In the genomic region with DNA sequence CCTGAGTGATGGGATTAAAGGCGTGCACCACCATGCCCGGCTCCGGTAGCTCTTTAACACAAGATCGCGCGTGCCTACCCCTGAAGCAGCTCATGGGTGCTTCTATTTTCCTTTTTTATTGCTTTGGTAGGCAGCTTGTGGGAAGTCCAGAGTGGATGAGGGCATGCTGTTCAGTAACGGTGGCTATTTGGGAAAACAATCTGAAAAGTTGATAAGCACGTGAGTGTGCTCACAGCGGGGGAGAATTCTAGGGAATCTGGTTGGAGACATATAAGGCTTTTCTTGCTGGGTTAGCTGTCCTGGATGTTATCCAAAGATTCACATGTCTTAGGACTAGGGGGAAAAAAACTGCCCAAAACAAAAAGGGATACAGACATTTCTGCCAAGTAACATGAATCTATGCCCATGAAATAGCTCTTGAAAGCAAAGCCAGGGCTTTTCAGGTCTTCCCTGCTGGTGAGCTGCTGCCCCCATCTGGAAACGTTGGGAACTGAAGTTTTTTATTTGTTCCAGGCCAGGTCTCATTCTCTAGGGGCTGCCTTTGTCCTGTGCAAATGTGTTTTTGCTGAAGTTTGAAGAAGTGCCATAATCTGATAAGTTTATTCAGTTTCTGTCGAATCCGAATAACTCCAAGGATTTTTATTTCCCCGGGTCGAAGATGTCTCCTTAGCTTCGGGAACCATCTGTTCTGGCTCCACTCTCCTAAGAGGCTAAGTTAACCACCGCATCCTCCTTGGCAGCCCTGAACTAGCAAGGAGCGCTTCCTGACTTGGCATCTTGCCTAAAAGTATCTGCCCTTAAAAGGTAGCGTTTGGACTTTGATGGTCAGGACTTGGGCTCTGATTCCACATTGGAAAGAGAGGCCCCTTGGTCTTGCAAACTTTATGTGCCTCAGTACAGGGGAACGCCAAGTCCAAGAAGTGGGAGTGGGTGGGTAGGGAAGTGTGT, we compare ENCODE assay signal across 8 mouse cellular contexts. TPM values are rescaled to one million over a fixed set of nuclear protein-coding genes. Genes with fewer than 3 reads are reported as not detected.
A peak's percentile ranks its signal among the peaks of the same experiment; 100 is the strongest.
DNase-seq lines count a peak whose midpoint lies in the region; TF ChIP-seq lines count a peak whose summit lies in the region.

No protein-coding gene starts in this region.

- intact Hi-C loops in heart, postnatal 25 days (cut with DNase I): loop anchor here (5.0 to 10.0 kb wide), 8 partner anchors 66 to 858 kb away; a partner anchor contains a TSS

- H3K27me3 ChIP-seq in midbrain, embryonic 10.5 days (ENCODE audit: low read depth, poor library complexity, severe bottlenecking): no peaks in the 10 kb centered on the region
- H3K27me3 ChIP-seq in small intestine, adult 2 months (ENCODE audit: control insufficient read depth, insufficient read depth, low read length): no peaks in the 10 kb centered on the region

- no peaks in the 10 kb centered on the region for H3K9me3 ChIP-seq in midbrain, embryonic 10.5 days (replicated peaks)

- H3K4me1 ChIP-seq in cortical plate, adult 2 months (ENCODE audit: control insufficient read depth, insufficient read depth, low read length): peaks cover 2% of the 10 kb centered on the region
- no peaks in the 10 kb centered on the region for H3K4me1 ChIP-seq in midbrain, embryonic 10.5 days
- H3K4me1 ChIP-seq in small intestine, adult 2 months (ENCODE audit: control insufficient read depth, insufficient read depth, insufficient read length, low read length): 0 out of 2 replicates have a peak, but pooled peaks cover 2% of the 10 kb centered on the region

- 67% methylated on average over 19 of the region's 19 CpGs for WGBS in midbrain, embryonic 10.5 days
- 39% methylated on average over 19 of the region's 19 CpGs for WGBS in small intestine, adult 2 months

- H3K36me3 ChIP-seq in midbrain, embryonic 10.5 days: no peaks in the 10 kb centered on the region
- no peaks in the 10 kb centered on the region for H3K36me3 ChIP-seq in small intestine, adult 2 months (ENCODE audit: control insufficient read depth, insufficient read depth, low read length)

- peak; percentile 95 for TF ChIP-seq CTCF in cortical plate, adult 2 months (IDR thresholded peaks at IDR 0.05; ENCODE audit: extremely low read depth, insufficient read depth, low read length)
- TF ChIP-seq CTCF in small intestine, adult 2 months (IDR thresholded peaks at IDR 0.05; ENCODE audit: extremely low read depth, insufficient read length, insufficient replicate concordance, low read depth, low read length): peak; percentile 76; the same call in 1 of the 2 replicates

- no peak for TF ChIP-seq POLR2A in cortical plate, adult 2 months (IDR thresholded peaks at IDR 0.05; ENCODE audit: extremely low read depth, insufficient read depth, low read length)
- no peak for TF ChIP-seq POLR2A in small intestine, adult 2 months (IDR thresholded peaks at IDR 0.05; ENCODE audit: low read depth, low read length)

- H3K4me3 ChIP-seq in cortical plate, adult 2 months (ENCODE audit: insufficient read depth, low read length): no peak overlapping the region
- no peak overlapping the region for H3K4me3 ChIP-seq in midbrain, embryonic 10.5 days
- no peak overlapping the region for H3K4me3 ChIP-seq in small intestine, adult 2 months (ENCODE audit: low read depth, low read length)

- peak; percentile 93 for DNase-seq in heart, adult 11 months
- DNase-seq in heart, postnatal 25 days (ENCODE audit: low spot score): no peak
- peak; percentile 75 for DNase-seq in gastrocnemius, postnatal 10 days
- peak; percentile 75 for DNase-seq in induced T-regulatory cell, adult 2 months (ENCODE audit: low read depth)
- peak; percentile 42 to 84 for DNase-seq in left cerebral cortex, adult 8-10 months (ENCODE audit: low spot score in 2 of 2)
- DNase-seq in midbrain, embryonic 10.5 days (ENCODE audit: low spot score): peak; percentile 57

- no peak overlapping the region for H3K27ac ChIP-seq in cortical plate, adult 2 months (ENCODE audit: insufficient read depth, low read length)
- H3K27ac ChIP-seq in midbrain, embryonic 10.5 days (replicated peaks): no peak overlapping the region
- H3K27ac ChIP-seq in small intestine, adult 2 months (ENCODE audit: insufficient read depth, low read depth, low read length): peak overlapping the region; percentile 13; the same call in 1 of the 2 replicates

RNA-seq across cellular contexts. Expression of a gene that starts 24.8 kb away (rescaled TPM):
- total RNA-seq in heart, postnatal 25 days (2021): not detected
- polyA plus RNA-seq in cortical plate, adult 2 months (2012; rRNA removed): 0.04 TPM in 1 of 2 replicates, not detected in the other
- under 1 TPM in 1 of 2 experiments, not detected in 1; 0.54 TPM for total RNA-seq in gastrocnemius, postnatal 10 days (2021)
- total RNA-seq in left cerebral cortex, adult 8-10 months (2022): not detected
- 0.17 TPM in 1 of 2 replicates, not detected in the other for polyA plus RNA-seq in midbrain, embryonic 10.5 days (2016; fragmentation: Nextera tagmentation; extraction: Ambion mirVana)
- polyA plus RNA-seq in small intestine, adult 2 months (2012; rRNA removed): 0.08 TPM in 1 of 2 replicates, not detected in the other
